ENCODE assay signal across 11 mouse cellular contexts in genomic region chr1:136706509-136706908, GRCm38 (mm10).
A peak's percentile ranks its signal among the peaks of the same experiment; 100 is the strongest.
DNase-seq lines count a peak whose midpoint lies in the region; ATAC-seq lines count a peak whose summit lies in the region.
"Had no signal": no experiment of that assay in that cellular context is flagged by ENCODE, and none has a peak within 500 bp of the region (broad histone marks: within the 10 kb centered on the region; RNA-seq: fewer than 3 reads in every experiment).

No protein-coding gene starts in this region.

- H3K4me3 ChIP-seq in hindbrain, embryonic 12.5 days = no peak overlapping the region
- H3K4me3 ChIP-seq in midbrain, embryonic 16.5 days (ENCODE audit: low read depth, low read length) = no peak overlapping the region
- H3K4me3 ChIP-seq: kidney, embryonic 15.5 days had no signal

- 41% methylated on average over 8 of the region's 8 CpGs for WGBS in hindbrain, embryonic 12.5 days
- 35% methylated on average over 8 of the region's 8 CpGs for WGBS in midbrain, embryonic 16.5 days

- H3K9ac ChIP-seq in hindbrain, embryonic 12.5 days = no peak overlapping the region
- peak overlapping the region; percentile 25; the same call in 1 of the 2 replicates for H3K9ac ChIP-seq in midbrain, embryonic 16.5 days (ENCODE audit: low read depth, low read length)
- H3K9ac ChIP-seq: kidney, embryonic 15.5 days; liver, postnatal 0 days had no signal

- no peaks in the 10 kb centered on the region for H3K36me3 ChIP-seq in hindbrain, embryonic 12.5 days
- no peaks in the 10 kb centered on the region for H3K36me3 ChIP-seq in midbrain, embryonic 16.5 days (ENCODE audit: control insufficient read depth, insufficient read depth, low read length)
- H3K36me3 ChIP-seq: kidney, embryonic 15.5 days had no signal

- peak; percentile 58 for DNase-seq in embryo, embryonic 10.5 days (ENCODE audit: low spot score)
- DNase-seq in embryo, embryonic 9.5 days (ENCODE audit: extremely low spot score) = no peak
- DNase-seq in ES-CJ7 (ENCODE audit: low read depth, low spot score) = peak; percentile 38
- DNase-seq in urinary bladder, postnatal 10 days (ENCODE audit: low spot score) = no peak
- DNase-seq in c-Kit-positive CD71-positive TER-119-positive erythroid progenitor cells, embryonic 14.5 days (ENCODE audit: low spot score) = no peak
- DNase-seq: liver, postnatal 0 days; thymus, adult 18-20 months had no signal

- H3K4me2 ChIP-seq in hindbrain, embryonic 12.5 days (replicated peaks) = no peak overlapping the region
- no peak overlapping the region for H3K4me2 ChIP-seq in midbrain, embryonic 16.5 days (ENCODE audit: low read length)
- H3K4me2 ChIP-seq: kidney, embryonic 15.5 days had no signal

- peaks cover 5% of the 10 kb centered on the region; the same call in 1 of the 2 replicates for H3K4me1 ChIP-seq in hindbrain, embryonic 12.5 days
- H3K4me1 ChIP-seq in midbrain, embryonic 16.5 days (ENCODE audit: control insufficient read depth, insufficient read depth, low read length) = peaks cover 9% of the 10 kb centered on the region
- H3K4me1 ChIP-seq: kidney, embryonic 15.5 days had no signal

- H3K27me3 ChIP-seq in hindbrain, embryonic 12.5 days = peaks cover 3% of the 10 kb centered on the region; the same call in 1 of the 2 replicates
- no peaks in the 10 kb centered on the region for H3K27me3 ChIP-seq in midbrain, embryonic 16.5 days (ENCODE audit: control insufficient read depth, insufficient read depth, low read depth, low read length)

- no peaks in the 10 kb centered on the region for H3K9me3 ChIP-seq in hindbrain, embryonic 12.5 days (replicated peaks)
- H3K9me3 ChIP-seq in midbrain, embryonic 16.5 days (replicated peaks; ENCODE audit: control insufficient read depth, low read length, poor library complexity, severe bottlenecking) = no peaks in the 10 kb centered on the region
- H3K9me3 ChIP-seq: kidney, embryonic 15.5 days had no signal

- ATAC-seq in hindbrain, embryonic 12.5 days (ENCODE audit: low FRiP score) = 0 out of 2 replicates have a peak, but pooled peaks have one; percentile 46
- peak; percentile 75; the same call in 1 of the 2 replicates for ATAC-seq in midbrain, embryonic 16.5 days
- ATAC-seq in cerebellum, adult (ENCODE audit: insufficient number of reproducible peaks, low FRiP score, low TSS enrichment) = no peak

- H3K27ac ChIP-seq in hindbrain, embryonic 12.5 days = no peak overlapping the region
- peak overlapping the region; percentile 70 for H3K27ac ChIP-seq in midbrain, embryonic 16.5 days (ENCODE audit: low read length)
- H3K27ac ChIP-seq: kidney, embryonic 15.5 days had no signal

Comparison
In these comparisons a context has a peak if more than half of its experiments do, and no peak if none do; other contexts are left out.
1. DNase-seq: peak in embryo, embryonic 10.5 days (single experiment) and ES-CJ7 (single experiment); none in embryo, embryonic 9.5 days (single experiment), urinary bladder, postnatal 10 days (single experiment) and c-Kit-positive CD71-positive TER-119-positive erythroid progenitor cells, embryonic 14.5 days (single experiment).